Mouse (Mus musculus) layer of hippocampus, postnatal 36 days (tissue): ENCODE data around the gene Trpv4. TPM values are rescaled to one million over a fixed set of nuclear protein-coding genes. Genes with fewer than 3 reads are reported as not detected.

Experiments
- DNase-seq, 2 experiments: peaks; one replicate each; pipeline ENCODE4 v3.0.0; 2022
- total RNA-seq, 2 experiments: library from RNA; stranded (reverse); gene quantifications; 2 replicates each; pipeline ENCODE4 v1.2.3; 2021

Trpv4 gene
- total RNA-seq, result 1 to 10 TPM; 1.2 to 2.0 TPM

- DNase-seq, result no peak
Measured at GRCm38 (mm10) chr5:114658255-114658654, at the start of gene Trpv4. TSS of gene Trpv4 (minus strand) at chr5:114658421.

GRCm38 (mm10) chr5:114707265-114708068, 49.2 kb upstream of the Trpv4 start, which contains the start of gene Tchp:
TSS of gene Tchp (plus strand) at chr5:114707760.
- peak; percentile 89 to 92 for DNase-seq

GRCm38 (mm10) chr5:114702403-114703392, 44.5 kb upstream of the Trpv4 start:
- no peak for DNase-seq

GRCm38 (mm10) chr5:114699015-114699414, 40.8 kb upstream of the Trpv4 start:
- DNase-seq, result no peak

GRCm38 (mm10) chr5:114698044-114698746, 40.0 kb upstream of the Trpv4 start:
- peak; percentile 84 to 88 for DNase-seq

- no peak for DNase-seq
Measured at GRCm38 (mm10) chr5:114696939-114697338, 38.7 kb upstream of the Trpv4 start.

GRCm38 (mm10) chr5:114695775-114696174, 37.6 kb upstream of the Trpv4 start:
- no peak for DNase-seq

- peak; percentile 93 for DNase-seq
Measured at GRCm38 (mm10) chr5:114690633-114691567, 32.7 kb upstream of the Trpv4 start, which contains the start of gene Gltp. TSS of gene Gltp (minus strand) at chr5:114690984.

- DNase-seq, result no peak
Measured at GRCm38 (mm10) chr5:114689700-114690366, 31.6 kb upstream of the Trpv4 start.

GRCm38 (mm10) chr5:114688703-114689102, 30.5 kb upstream of the Trpv4 start:
- DNase-seq, result no peak

- DNase-seq, result no peak
Measured at GRCm38 (mm10) chr5:114687901-114688300, 29.7 kb upstream of the Trpv4 start.

- DNase-seq, result no peak
Measured at GRCm38 (mm10) chr5:114686726-114687210, 28.5 kb upstream of the Trpv4 start.

GRCm38 (mm10) chr5:114685986-114686385, 27.8 kb upstream of the Trpv4 start:
- DNase-seq, result no peak

GRCm38 (mm10) chr5:114681717-114682116, 23.5 kb upstream of the Trpv4 start:
- DNase-seq, result no peak

GRCm38 (mm10) chr5:114680676-114681285, 22.6 kb upstream of the Trpv4 start:
- DNase-seq, result no peak

GRCm38 (mm10) chr5:114679841-114680591, 21.8 kb upstream of the Trpv4 start:
- DNase-seq, result peak; percentile 36 to 40

GRCm38 (mm10) chr5:114674594-114674993, 16.4 kb upstream of the Trpv4 start:
- no peak for DNase-seq

GRCm38 (mm10) chr5:114673114-114673513, 14.9 kb upstream of the Trpv4 start:
- no peak for DNase-seq

GRCm38 (mm10) chr5:114669014-114669413, 10.8 kb upstream of the Trpv4 start:
- no peak for DNase-seq
